Mouse (Mus musculus): ENCODE results near the gene Grem1.

Grem1 gene

DNA sequence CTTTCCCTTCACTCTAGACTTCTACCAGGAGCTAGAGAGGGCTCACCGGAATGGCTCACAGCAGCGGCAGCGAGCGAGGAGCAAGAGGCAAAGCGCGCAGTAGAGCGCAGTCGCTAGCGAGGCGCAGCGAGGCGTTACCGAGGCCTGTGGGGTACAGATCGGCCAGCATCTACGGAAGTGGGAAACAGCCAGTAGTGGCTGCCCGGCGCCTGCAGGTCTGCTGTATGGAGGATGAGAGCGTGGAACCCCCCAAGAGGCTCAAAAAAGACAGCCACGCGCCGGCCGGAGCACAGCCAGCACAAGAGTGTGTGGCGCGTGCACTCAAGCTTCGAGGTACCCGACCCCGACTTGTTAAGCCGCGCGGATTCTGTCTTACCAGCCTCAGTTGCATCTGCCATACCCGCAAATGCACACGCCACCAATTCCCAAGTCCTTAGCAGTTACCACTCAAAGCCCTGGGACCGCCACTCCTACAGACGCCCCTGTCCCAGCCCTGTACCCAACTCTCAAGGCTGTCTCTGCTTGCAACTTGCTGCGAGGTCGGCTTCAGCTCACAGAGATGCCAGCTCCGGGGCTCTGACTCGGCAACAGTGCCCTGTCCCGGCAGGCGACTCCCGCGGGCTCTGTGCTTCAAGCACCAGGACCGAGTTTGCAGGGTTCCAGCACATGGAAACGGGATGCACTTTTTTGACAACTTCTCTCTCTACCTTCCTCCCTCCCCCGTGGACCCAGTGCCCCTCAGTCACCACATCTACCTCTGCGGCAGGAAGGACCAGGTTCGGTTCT is 728 bp downstream of the Grem1 start:
- peak; percentile 44 to 59 for DNase-seq (ENCODE audit: low spot score in 2 of 2)

DNA sequence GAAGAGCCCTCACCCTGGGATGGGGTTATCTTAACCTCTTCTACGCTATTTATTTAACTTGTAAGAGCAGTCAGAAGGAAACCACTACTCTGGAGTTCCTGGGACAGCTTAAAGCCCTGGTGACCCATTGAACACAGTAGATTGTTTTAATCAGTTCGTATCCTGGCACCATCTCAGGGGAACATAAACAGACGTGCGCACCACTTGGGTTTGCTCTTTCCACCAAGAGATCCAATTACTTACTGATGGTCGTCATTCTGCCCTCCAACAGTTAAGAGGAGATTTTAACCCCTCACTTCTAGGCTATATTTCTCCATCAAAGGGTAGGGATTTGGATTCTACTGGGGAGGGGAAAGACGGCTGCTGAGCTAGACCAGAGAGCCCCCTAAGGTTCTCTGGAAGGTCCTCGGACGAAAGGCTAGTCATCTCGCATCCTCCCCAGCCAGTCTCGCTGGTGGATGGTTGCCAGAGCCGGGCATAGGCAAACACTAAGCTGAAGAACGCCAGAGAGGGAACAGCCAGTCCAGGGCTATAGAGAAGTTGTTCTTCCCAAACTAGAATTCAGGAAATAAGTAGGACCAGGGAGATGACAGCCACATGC is 1.4 kb downstream of the Grem1 start:
- DNase-seq (ENCODE audit: low spot score in 2 of 2), result no peak

DNA sequence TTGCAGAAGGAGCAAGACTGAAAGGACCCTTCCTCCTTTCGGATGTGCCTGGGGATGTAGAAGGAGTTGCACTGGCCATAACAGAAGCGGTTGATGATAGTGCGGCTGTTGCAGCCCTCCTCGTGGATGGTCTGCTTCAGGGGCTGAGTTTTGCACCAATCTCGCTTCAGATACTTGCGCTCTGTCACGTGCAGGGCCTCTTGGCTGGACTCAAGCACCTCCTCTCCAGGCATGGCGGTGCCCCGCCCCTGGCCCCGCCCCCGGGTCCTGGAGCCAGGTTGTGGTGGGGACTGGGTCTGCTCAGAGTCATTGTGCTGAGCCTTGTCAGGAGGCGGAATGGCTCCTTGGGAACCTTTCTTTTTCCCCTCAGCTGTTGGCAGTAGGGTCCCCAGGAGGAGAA is 8.7 kb downstream of the Grem1 start:
- DNase-seq (ENCODE audit: low spot score in 2 of 2), result no peak

DNA sequence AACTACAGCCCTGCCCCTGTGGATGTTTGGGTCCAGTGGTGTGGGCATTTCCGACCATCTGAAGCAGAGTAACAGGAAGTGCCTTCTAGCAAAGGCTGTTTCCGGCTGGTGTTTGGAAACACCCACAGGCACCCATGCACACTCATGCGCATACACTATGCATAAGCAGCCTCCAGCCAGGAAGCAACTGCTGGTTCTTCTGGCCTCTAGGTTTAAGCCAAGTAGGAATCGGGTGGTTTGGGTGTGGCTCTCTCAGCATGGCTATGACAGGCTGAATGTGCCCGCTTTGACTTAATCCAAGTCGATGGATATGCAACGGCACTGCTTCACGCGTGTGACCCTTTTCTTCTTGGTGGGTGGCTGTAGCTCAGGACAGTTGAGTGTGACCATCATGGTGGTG is 9.1 kb downstream of the Grem1 start:
- DNase-seq (ENCODE audit: low spot score in 2 of 2), result no peak

DNA sequence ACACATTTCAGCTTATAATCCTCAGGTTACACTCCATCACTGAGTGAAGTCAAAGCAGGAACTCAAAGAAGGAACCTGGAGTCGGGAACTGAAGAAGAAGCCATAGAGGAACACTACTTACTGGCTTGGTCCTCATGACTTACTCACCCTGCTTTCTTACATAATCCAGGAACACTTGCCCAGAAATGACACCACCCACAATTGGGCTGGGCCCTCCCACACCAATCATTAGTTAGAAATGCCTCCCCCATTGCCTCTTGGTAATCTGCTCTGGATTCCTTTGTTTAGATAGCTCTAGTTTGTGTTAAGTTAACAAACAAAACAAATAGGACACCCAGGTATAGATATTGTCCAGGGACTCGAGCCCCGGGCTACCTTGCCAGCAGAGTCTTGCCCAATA is 29.9 kb downstream of the Grem1 start:
- no peak for DNase-seq (ENCODE audit: low spot score in 2 of 2)

DNA sequence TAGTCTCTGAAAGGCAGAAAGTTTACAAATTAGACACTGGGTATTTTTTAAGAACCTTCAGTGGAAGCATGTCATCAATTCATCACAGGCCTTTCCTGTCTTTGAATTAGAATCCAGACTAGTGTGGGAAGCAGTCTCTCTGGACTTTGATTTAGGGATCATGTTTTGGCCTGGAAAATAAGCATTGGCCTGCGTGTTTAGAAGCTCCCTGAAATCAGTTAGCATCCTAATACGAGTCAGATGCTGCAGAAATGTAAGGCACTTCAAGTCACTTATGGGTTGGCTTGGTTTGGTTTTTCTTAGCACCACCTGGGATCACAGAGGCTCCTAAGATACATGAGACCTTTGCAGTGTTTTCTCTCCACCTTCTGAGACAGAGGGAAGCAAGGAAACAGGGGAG is 43.6 kb downstream of the Grem1 start:
- no peak for DNase-seq (ENCODE audit: low spot score in 2 of 2)

DNA sequence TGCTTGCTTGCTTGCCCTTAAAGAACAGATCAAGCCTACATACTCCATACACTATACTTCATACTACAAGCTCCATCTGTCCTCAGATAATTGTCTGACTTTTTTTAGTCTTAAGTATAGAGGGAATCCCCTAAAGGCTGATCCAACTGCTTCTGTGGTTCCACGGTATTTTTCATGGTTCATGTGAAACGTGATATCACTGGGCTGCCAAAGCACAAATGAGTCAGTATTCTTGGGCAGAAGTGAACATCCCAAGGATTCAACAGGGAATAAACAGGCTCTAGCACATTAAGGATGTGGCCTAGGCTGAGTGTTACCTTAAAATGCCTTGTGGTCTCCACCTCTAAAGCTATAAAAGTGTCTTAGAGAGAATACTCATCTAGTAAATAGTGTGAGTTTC is 45.0 kb downstream of the Grem1 start:
- no peak for DNase-seq (ENCODE audit: low spot score in 2 of 2)

DNA sequence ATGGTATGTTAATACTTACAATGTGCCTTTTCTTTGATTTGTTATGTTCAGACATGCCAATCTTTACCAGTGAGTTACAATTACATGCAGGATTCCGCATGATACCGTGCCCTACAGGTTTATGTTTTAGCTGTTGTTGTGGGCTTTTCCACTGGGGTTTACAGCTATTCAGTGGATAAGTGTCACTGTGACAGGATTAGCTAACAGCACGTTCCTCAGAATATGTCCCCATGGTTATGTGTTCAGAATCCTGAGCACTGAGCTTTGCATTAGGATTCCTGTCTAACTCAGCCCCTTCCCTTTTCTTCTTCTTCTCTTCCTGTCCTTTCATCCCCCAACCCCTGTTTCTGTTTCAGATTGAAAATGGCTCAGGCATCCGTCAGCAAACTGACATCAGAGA is 50.9 kb downstream of the Grem1 start:
- no peak for DNase-seq (ENCODE audit: low spot score in 2 of 2)

DNA sequence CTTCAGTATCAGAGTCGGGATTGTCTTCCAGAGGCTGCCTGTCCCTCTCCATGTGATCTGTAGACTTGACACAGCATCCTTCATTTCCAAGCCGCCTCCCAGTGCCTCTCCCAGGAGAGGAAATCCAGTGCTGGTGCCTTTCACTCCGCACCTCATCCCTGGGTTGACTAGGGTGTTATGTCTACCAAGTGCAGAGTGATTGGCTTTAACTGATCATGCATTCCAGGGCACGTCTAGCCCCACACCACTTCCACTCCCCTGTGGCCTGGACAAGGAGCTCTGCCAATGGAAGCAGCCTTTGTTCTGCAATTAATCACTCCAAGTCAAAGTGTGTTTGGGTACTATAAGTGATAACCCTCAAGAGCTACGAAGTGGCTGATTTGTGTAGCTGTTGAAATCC is 56.9 kb downstream of the Grem1 start:
- DNase-seq (ENCODE audit: low spot score in 2 of 2), result no peak

DNA sequence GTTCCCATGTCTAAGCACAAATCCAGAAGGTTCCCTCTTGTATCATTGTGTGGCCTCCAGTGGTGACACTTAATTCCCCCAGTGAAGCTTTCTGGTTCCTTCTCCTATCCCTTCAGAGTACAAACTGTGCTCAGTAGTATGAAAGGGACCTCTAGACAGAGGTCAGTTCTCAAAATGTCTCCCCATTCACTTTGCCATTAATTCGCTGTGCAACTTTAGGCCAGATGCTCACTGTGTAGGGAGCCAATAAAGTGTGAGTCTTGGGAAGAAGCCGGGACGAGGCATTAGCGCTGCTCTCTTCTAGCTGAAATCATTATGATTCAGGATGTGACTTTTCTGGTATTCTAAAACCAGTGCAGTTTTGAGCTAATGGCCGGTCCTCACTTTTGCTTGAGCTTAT is 61.8 kb downstream of the Grem1 start:
- DNase-seq (ENCODE audit: low spot score in 2 of 2), result no peak

DNA sequence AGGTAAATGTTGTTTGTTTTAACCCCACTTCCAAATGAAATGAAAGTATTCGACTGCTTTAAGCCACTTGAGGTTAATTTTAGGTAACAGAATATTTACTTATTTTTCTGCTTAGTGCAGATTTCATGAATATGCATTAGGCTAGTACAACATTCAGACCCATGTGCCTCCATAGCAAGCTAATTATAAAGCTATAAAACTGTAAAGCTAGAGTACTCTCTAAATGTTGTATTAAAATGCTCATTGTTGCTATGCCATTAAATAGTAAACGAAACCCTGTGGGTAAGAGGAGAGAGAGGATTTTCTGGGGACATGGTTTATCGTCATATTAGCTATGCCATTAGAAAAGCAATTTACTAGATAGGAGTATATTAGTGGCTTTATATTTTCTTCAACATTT is 62.2 kb downstream of the Grem1 start:
- DNase-seq (ENCODE audit: low spot score in 2 of 2), result no peak
